Mouse (Mus musculus) hindbrain, embryonic 10.5 days (tissue): ENCODE data around the gene Rab3d. TPM values are rescaled to one million over a fixed set of nuclear protein-coding genes. Genes with fewer than 3 reads are reported as not detected.
"Not testable (repeated sequence)": the region's sequence is repeated elsewhere in the genome, so short reads cannot be mapped to it uniquely, and the experiment has no call there.

Source experiments
- DNase-seq: peaks from one replicate; pipeline ENCODE4 v3.0.0-alpha.2; 2017; ENCODE audit warnings: low spot score
- H3K27ac ChIP-seq: fragments of 300-500 bp; sonication (generic); 2 replicates; pipeline ENCODE4 v1.5.1; 2016; ENCODE audit warnings: mild to moderate bottlenecking, moderate library complexity
- H3K27me3 ChIP-seq: fragments of 300-500 bp; sonication (generic); 2 replicates; pipeline ENCODE4 v1.6.1; 2016; ENCODE audit warnings: mild to moderate bottlenecking; ENCODE audit not compliant: poor library complexity, insufficient read depth, severe bottlenecking
- H3K36me3 ChIP-seq: fragments of 300-500 bp; sonication (generic); 2 replicates; pipeline ENCODE4 v1.6.1; 2016; ENCODE audit warnings: mild to moderate bottlenecking, moderate library complexity
- H3K4me1 ChIP-seq: fragments of 300-500 bp; sonication (generic); replicated peaks from 2 replicates; pipeline ENCODE4 v1.6.1; 2016; ENCODE audit warnings: mild to moderate bottlenecking
- H3K4me3 ChIP-seq: fragments of 300-500 bp; sonication (generic); 2 replicates; pipeline ENCODE4 v1.5.1; 2016; ENCODE audit warnings: mild to moderate bottlenecking, moderate library complexity
- H3K9me3 ChIP-seq: fragments of 300-500 bp; sonication (generic); 2 replicates; pipeline ENCODE4 v1.6.1; 2016; ENCODE audit warnings: mild to moderate bottlenecking, moderate library complexity
- WGBS: fragments of 180-500 bp; shearing (Covaris S2); methylation state at CpG from one replicate; pipeline ENCODE4 v1.1.7; 2016; 5-methylcytosine and 5-hydroxymethylcytosine counted together
- polyA plus RNA-seq: library from polyadenylated mRNA; unstranded; fragments of >200 nt; fragmentation: Nextera tagmentation; extraction: Ambion mirVana; gene quantifications from 2 replicates; pipeline ENCODE4 v1.2.1, GENCODE M21; 2016

Gene Rab3d
- polyA plus RNA-seq, 1 experiment from 2014 or later: 10.9 TPM

DNA sequence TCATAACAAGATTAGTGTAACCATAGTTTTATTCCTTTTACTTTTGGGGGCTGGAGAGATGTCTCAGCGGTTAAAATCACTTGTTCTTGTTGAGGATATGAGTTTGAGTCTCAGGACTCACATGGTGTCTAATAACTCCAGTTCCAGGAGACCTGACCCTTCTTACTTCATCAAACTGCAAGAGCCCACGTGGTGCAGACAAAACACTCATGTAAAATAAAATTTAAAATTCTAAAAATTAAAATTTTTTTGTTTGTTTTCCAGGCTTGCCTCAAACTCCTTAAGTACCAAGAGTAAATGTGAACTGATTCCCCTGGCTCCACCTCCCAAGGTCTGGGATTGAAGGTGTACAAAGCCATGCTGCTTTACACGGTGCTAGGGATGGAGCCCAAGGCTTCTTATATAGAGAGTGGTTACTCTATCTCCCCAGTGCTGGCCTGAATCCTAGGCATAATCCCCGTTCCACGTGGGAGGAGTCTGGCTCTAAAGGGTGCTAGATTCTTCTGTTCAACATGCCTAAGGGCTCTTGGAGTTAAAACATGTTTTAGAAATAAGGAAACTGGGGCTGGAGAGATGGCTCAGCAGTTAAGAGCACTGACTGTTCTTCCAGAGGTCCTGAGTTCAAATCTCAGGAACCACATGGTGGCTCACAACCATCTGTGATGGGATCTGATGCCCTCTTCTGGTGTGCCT, 846 bp upstream of the Rab3d start:
- H3K9me3 ChIP-seq: no peaks in the 10 kb centered on the region
- H3K4me3 ChIP-seq: peak overlapping the region; percentile 75; the same call in 1 of the 2 replicates
- 21% methylated on average over 5 of the region's 5 CpGs for WGBS
- H3K27ac ChIP-seq: no peak overlapping the region
- H3K4me1 ChIP-seq: peaks cover 14% of the 10 kb centered on the region
- peaks cover 39% of the 10 kb centered on the region for H3K27me3 ChIP-seq
- DNase-seq: no peak
- peaks cover 8% of the 10 kb centered on the region; the same call in 1 of the 2 replicates for H3K36me3 ChIP-seq

DNA sequence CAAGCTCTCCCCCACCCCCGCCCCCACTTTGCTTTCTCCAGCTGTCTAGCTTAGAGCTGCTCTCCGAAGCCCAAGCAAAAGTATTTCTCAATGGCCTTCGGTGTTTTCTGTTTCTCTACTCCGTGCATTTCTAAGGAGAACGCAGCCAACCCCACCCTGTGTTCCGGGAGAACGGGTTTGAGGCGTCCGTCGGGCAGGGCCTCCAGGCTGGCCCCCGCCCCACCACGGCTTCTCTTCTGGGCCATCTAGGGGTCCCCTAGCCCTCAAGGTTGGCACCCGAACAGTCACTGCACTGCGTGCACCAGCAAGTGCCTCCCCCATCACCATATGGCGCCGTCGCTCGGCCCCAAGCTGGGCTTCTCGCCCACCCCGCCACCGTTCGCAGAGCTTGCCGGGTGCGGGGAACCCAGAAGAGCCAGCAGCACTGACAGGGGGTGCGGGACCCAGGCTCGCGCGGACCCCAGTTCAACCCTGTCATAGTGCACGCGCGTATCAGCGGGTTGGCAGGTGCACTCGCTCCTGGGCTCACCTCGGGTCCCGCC, 428 bp downstream of the Rab3d start:
- Histone ChIP-seq H3K27ac (peak overlapping the region; percentile 82), H3K27me3 (peaks cover 39% of the 10 kb centered on the region), H3K9me3 (no peaks in the 10 kb centered on the region), H3K4me3 (peak overlapping the region; percentile 75), H3K36me3 (peaks cover 6% of the 10 kb centered on the region; the same call in 1 of the 2 replicates), H3K4me1 (peaks cover 14% of the 10 kb centered on the region)
- no peak for DNase-seq
- 3% methylated on average over 35 of the region's 35 CpGs for WGBS

DNA sequence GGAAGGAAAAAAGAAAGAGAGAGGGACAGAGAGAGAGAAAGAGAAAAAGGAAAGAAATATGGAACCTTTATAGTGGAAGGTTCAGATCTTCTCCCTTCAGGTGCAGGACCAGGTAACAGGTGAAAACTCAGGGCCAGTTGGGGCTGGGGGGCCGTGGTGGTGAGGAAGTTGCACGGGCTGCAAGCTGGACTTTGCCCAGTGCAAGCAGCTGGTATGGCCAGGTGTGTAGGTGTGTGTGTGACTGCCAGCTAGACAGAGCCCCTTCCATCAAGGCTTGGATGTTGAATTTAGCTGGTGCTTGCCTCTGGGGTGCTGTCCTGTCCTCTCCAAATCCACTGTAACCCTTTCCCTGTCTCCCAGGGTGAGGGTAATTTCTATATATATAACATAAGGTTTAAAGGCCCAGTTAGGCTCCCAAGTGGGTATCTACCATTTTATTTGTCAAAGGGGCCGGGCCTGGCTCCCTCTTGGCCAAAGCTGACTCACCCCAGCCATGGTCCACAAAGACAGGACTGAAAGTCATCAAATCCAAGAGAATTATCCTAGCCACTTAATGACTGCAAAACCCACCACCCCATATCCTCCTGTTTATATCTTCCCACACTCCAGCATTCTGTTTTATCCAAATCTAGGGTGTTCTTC, 1.0 kb downstream of the Rab3d start:
- 68% methylated on average over 3 of the region's 3 CpGs for WGBS
- Histone ChIP-seq H3K27me3 (peaks cover 39% of the 10 kb centered on the region), H3K36me3 (peaks cover 4% of the 10 kb centered on the region; the same call in 1 of the 2 replicates), H3K9me3 (no peaks in the 10 kb centered on the region), H3K4me1 (peaks cover 14% of the 10 kb centered on the region), H3K27ac (peak overlapping the region; percentile 82), H3K4me3 (peak overlapping the region; percentile 75)
- no peak for DNase-seq

DNA sequence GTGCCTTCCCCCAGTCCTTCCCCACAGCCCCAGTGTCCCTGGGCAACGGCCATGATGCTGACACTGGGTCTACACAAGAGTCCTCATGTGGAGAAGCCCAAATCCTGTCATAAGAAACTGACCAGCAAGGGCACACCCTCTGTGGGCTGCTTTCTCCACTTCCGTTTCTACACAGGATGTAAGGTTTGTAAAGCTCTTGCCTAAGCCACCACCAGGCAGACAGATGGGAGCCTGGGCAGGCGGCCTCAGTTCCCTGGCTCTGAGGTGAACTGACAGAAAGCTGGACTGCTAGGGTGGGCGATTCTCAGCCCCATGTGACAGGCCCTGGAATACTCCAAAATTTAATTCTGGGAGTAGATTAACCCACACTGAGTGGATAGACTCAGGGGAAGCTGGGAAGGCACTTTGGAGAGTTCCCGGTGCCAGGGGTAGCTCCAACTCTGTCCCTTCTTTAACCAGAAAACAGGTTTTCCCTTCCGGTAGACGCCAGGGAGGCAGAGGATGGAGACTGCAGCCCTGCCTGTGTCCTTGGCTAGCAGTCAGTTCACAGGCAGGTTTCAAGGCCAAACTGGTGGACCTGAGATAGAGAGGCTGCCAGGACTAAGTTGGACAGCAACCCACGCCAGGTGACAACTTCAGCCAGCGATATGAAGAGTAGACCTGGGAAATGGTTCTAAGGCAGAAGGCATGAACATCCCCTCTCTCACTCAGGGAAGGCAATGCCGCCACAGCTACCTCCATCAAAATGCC, 8.3 kb downstream of the Rab3d start:
- peaks cover 14% of the 10 kb centered on the region; the same call in 1 of the 2 replicates for H3K27me3 ChIP-seq
- H3K4me1 ChIP-seq: no peaks in the 10 kb centered on the region
- DNase-seq: no peak
- WGBS: 77% methylated on average over 10 of the region's 10 CpGs
- H3K36me3 ChIP-seq: no peaks in the 10 kb centered on the region
- H3K9me3 ChIP-seq: no peaks in the 10 kb centered on the region
- H3K27ac ChIP-seq: no peak overlapping the region
- H3K4me3 ChIP-seq: no peak overlapping the region

DNA sequence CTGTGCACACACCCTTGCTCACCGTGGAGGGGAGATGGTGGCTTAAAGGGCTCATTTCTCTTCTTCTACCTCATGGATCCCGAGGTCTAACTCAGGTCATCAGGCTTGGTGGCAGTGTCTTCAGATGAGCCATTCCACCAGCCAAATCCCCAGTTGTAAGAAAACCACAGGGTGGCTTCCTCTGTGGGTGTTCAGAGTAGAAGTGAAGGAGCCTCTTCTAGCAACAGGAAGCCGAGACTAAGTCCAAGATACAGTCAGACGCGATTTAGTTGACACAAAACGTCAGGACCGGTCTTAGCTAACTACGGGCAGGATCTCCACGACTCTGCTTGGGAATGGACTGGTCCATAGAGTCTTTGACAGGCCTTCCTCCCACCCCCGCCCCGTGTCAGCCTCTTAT, 9.8 kb downstream of the Rab3d start:
- no peaks in the 10 kb centered on the region for H3K36me3 ChIP-seq
- no peak for DNase-seq
- no peaks in the 10 kb centered on the region for H3K4me1 ChIP-seq
- no peak overlapping the region for H3K27ac ChIP-seq
- H3K9me3 ChIP-seq: no peaks in the 10 kb centered on the region
- H3K27me3 ChIP-seq: peaks cover 10% of the 10 kb centered on the region; the same call in 1 of the 2 replicates
- WGBS: 77% methylated on average over 11 of the region's 11 CpGs
- no peak overlapping the region for H3K4me3 ChIP-seq

DNA sequence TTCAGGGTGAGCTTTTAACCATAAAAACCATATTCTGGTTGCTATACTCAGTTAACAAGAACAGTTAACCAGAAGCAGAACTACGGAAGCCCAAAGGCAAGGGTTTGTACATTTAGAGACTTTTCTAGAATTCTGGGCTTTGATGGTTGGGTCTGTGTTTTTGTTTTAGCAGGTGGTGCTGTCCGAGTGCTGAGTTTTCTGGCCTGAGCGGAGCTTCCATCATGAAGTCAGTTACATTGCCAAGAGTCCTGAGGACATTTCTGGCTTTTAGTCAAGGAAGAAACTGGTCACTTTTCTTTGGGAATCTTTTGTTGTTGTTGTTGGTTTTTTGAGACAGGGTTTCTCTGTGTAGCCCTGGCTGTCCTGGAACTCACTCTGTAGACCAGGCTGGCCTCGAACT, 14.0 kb downstream of the Rab3d start:
- H3K9me3 ChIP-seq: no peaks in the 10 kb centered on the region
- no peak overlapping the region for H3K27ac ChIP-seq
- H3K36me3 ChIP-seq: no peaks in the 10 kb centered on the region
- peaks cover 4% of the 10 kb centered on the region; the same call in 1 of the 2 replicates for H3K4me1 ChIP-seq
- H3K27me3 ChIP-seq: peaks cover 16% of the 10 kb centered on the region
- WGBS: 95% methylated on average over 4 of the region's 4 CpGs
- DNase-seq: no peak
- no peak overlapping the region for H3K4me3 ChIP-seq

DNA sequence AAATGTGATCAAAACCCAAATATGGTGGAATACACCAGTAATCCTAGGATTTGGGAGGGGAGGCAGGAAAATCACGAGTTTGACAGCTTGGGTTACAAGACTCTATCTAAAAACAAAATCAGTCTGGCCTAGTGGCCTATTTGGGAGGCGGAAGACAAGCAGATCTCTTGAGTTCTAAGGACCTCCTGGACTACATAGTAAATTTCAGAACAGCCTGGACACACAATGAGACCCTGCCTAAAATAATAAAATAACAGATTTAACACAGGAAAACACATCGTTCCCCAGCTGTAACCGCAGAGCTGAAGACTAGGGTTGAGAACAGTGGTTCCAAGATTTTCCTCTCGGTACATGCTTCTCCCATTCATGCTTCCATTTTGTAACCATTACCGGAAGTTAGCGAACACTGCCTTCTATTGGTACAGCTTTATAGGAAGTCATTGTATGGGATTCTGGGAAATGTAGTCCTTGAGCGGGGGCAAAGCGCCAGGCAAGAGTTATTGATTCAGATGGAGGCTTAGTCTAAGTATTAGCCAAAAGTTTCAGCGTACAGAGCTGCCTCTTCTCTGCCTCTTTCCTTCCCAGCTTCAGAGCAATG, 16.7 kb downstream of the Rab3d start:
- H3K4me1 ChIP-seq: peaks cover 4% of the 10 kb centered on the region; the same call in 1 of the 2 replicates
- 16% methylated on average over 10 of the region's 10 CpGs for WGBS
- peak overlapping the region; percentile 50 for H3K27ac ChIP-seq
- DNase-seq: peak; percentile 61
- peaks cover 19% of the 10 kb centered on the region for H3K27me3 ChIP-seq
- no peaks in the 10 kb centered on the region for H3K36me3 ChIP-seq
- H3K4me3 ChIP-seq: peak overlapping the region; percentile 54
- H3K9me3 ChIP-seq: no peaks in the 10 kb centered on the region

DNA sequence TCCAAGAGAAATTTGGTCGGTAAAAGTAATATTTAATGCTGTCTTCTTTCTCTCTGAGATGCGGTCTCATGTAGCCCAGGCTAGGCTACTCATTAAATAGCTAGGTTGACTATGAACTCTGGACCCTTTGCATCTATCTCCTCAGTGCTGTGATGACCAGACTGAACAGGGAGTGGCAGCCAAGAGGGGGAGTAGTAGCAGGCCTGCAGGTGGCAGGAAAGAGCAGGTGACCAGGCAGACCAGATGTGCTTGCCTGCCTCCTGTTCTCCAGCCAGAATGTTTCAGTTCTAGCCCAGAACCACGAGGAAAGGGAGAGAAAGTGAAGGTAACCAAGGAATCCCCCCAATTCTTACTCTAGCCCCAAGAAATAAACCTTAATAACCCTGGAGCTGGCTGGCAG, 28.8 kb downstream of the Rab3d start:
- no peak overlapping the region for H3K27ac ChIP-seq
- H3K27me3 ChIP-seq: no peaks in the 10 kb centered on the region
- no peaks in the 10 kb centered on the region for H3K4me1 ChIP-seq
- H3K36me3 ChIP-seq: no peaks in the 10 kb centered on the region
- no peak for DNase-seq
- no peak overlapping the region for H3K4me3 ChIP-seq
- WGBS: 62% methylated on average over 3 of the region's 3 CpGs
- H3K9me3 ChIP-seq: peaks cover 7% of the 10 kb centered on the region; the same call in 1 of the 2 replicates

DNA sequence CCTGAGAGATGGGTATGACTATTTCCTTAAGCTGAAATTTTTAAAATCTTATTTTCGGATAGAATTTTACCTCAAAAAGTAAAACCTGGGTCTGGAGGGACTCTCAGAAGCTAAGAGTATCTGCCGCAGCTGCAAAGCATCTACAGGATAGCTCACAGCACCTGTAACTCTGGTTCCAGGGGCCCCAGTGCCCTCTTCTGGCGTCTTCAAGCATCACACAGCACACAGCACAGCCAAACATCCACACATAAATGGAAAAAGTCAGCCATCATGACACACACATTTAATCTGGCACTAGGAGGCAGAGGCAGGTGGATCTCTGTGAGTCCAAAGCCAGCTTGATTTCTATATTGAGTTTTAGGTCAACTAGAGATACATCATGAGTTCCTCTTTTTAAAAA, 41.4 kb downstream of the Rab3d start:
- WGBS: 63% methylated on average over 3 of the region's 3 CpGs
- no peak overlapping the region for H3K27ac ChIP-seq
- DNase-seq: no peak

DNA sequence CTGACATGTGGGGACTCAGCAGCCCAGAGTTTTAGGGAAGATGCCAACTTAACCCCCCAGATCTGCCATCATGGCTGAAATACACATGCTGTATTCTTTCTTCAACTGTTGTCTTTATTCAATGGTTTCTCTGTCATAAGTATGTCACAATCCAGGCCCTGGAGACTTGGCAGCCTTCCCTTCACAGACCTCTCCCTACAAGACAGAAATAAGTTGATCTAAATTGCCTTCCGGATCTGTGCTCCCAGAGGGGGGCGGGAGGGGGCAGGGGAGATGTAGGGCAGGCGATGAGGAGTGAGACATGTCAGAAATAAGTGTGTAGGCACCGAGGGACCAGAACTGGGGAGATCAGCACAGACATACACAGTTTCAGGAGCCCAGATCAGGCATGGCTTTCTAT, 45.8 kb downstream of the Rab3d start:
- Histone ChIP-seq H3K27me3 (peaks cover 8% of the 10 kb centered on the region; the same call in 1 of the 2 replicates), H3K4me3 (no peak overlapping the region), H3K9me3 (no peaks in the 10 kb centered on the region), H3K4me1 (no peaks in the 10 kb centered on the region), H3K27ac (no peak overlapping the region), H3K36me3 (no peaks in the 10 kb centered on the region)
- no peak for DNase-seq
- WGBS: 76% methylated on average over 4 of the region's 4 CpGs

More for the DNA sequence above, 41.4 kb downstream of the Rab3d start:
- no peaks in the 10 kb centered on the region for H3K36me3 ChIP-seq
- no peak overlapping the region for H3K4me3 ChIP-seq
- peaks cover 13% of the 10 kb centered on the region; the same call in 1 of the 2 replicates for H3K9me3 ChIP-seq
- H3K27me3 ChIP-seq: peaks cover 8% of the 10 kb centered on the region; the same call in 1 of the 2 replicates
- no peaks in the 10 kb centered on the region for H3K4me1 ChIP-seq

DNA sequence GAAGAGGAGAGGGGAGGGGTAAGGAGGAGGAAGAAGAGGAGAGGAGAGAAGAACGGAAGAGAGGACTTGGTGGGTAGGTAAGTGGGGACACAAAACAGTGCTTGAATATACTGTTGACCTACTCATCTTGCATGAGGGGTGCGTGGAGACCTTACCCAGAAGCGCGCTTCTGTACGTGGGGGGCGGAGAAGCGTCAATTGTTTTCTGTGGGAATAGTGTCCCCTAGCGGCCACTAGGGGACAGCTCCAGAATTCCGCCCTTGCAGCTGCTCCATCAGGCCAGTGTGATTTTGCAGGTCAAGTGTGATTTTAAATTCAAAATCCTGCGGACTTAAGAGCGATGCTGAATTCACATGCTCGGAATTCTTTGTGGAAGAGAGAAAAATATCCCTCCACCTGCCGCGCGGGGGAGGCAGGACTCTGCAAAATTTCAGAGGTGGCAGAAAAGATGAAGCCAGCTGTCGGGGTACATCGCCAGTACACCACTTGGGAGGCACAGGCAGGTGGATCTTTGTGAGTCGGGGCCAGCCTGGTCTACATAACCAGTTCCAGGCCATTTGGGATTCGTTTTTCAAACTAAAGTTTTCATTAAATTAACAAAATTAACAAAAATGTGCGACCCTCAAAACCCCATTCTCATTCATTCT, 47.0 kb downstream of the Rab3d start:
- WGBS: 18% methylated on average over 20 of the region's 20 CpGs

DNA sequence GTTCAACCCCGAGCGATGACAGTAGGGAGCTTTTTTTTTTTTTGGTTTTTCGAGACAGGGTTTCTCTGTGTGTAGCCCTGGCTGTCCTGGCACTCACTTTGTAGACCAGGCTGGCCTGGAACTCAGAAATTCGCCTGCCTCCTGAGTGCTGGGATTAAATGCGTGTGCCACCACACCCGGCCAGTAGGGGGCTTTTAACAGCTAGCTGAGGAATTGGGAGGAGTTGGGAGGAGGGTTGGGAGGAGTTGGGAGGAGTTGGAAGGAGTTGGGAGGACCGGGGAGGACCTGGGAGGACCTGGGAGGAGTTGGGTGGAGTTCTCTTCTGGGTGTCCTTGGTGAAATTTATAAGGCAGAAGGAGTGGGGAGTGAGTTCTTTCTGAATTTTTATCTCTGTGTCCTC, 48.7 kb downstream of the Rab3d start:
- not testable (repeated sequence) for H3K27me3 ChIP-seq, H3K9me3 ChIP-seq, H3K4me1 ChIP-seq, DNase-seq, H3K27ac ChIP-seq, H3K4me3 ChIP-seq, H3K36me3 ChIP-seq
- 63% methylated on average over 7 of the region's 7 CpGs for WGBS

More for the DNA sequence above, 47.0 kb downstream of the Rab3d start:
- Histone ChIP-seq H3K4me3 (peak overlapping the region; percentile 18; the same call in 1 of the 2 replicates), H3K9me3 (no peaks in the 10 kb centered on the region), H3K27me3 (peaks cover 8% of the 10 kb centered on the region; the same call in 1 of the 2 replicates), H3K4me1 (peaks cover 4% of the 10 kb centered on the region; the same call in 1 of the 2 replicates), H3K27ac (no peak overlapping the region), H3K36me3 (no peaks in the 10 kb centered on the region)
- peak; percentile 56 for DNase-seq
